Mouse (Mus musculus) cerebellum, adult 2 months (tissue): ENCODE data around the gene Smok2b. TPM values are rescaled to one million over a fixed set of nuclear protein-coding genes. Genes with fewer than 3 reads are reported as not detected.
"Not testable (repeated sequence)": the region's sequence is repeated elsewhere in the genome, so short reads cannot be mapped to it uniquely, and the experiment has no call there.

Experiments
- DNase-seq, 2 experiments: peaks; one replicate each; pipeline ENCODE4 v3.0.0; 2021
- H3K27ac ChIP-seq: fragments of 200-500 bp; 2 replicates; pipeline ENCODE4 v1.5.1; 2012; ENCODE audit warnings: low read length, control low read depth, inconsistent platforms; ENCODE audit not compliant: insufficient read depth
- H3K27me3 ChIP-seq: fragments of 200-500 bp; 2 replicates; pipeline ENCODE4 v1.6.1; 2012; ENCODE audit warnings: inconsistent platforms, mild to moderate bottlenecking, low read length, moderate library complexity; ENCODE audit not compliant: control insufficient read depth, insufficient read depth
- H3K4me1 ChIP-seq: fragments of 200-500 bp; 2 replicates; pipeline ENCODE4 v1.6.1; 2011; ENCODE audit warnings: low read length; ENCODE audit not compliant: control insufficient read depth, insufficient read depth
- H3K4me3 ChIP-seq: fragments of 200-500 bp; replicated peaks from 2 replicates; pipeline ENCODE3; 2011; ENCODE audit warnings: mild to moderate bottlenecking, low read depth, low read length, control low read depth; ENCODE audit not compliant: insufficient read depth
- CTCF ChIP-seq: fragments of 200-500 bp; IDR thresholded peaks from 2 replicates; pipeline ENCODE4 v1.5.1; 2011; ENCODE audit warnings: low read depth, mild to moderate bottlenecking, control low read depth, low read length, moderate library complexity, borderline replicate concordance; ENCODE audit not compliant: insufficient read depth
- POLR2A ChIP-seq: fragments of 200-500 bp; IDR thresholded peaks from 2 replicates; pipeline ENCODE4 v1.6.1; 2011; ENCODE audit warnings: low read length, control low read depth, borderline replicate concordance; ENCODE audit not compliant: insufficient read depth
- WGBS: fragments of 180-500 bp; shearing (Covaris S2); methylation state at CpG from one replicate; pipeline ENCODE4 v1.1.7; 2018; 5-methylcytosine and 5-hydroxymethylcytosine counted together
- polyA plus RNA-seq: library from polyadenylated mRNA; depleted of rRNA; stranded (reverse); fragments of >200 nt; gene quantifications from 2 replicates; pipeline ENCODE4 v1.2.3, GENCODE M21; 2012

Smok2b gene
- polyA plus RNA-seq, 1 experiment, result not detected

- DNase-seq, H3K4me1 ChIP-seq, H3K27me3 ChIP-seq, H3K27ac ChIP-seq, H3K4me3 ChIP-seq: not testable (repeated sequence)
- 64% methylated on average over 1 of the region's 1 CpGs for WGBS
Observed at GRCm38 (mm10) chr17:13205247-13205646, 24.8 kb upstream of the Smok2b start.

GRCm38 (mm10) chr17:13206491-13206890 lies 23.6 kb upstream of the Smok2b start:
- no peaks in the 10 kb centered on the region for H3K4me1 ChIP-seq
- no peak for DNase-seq
- 89% methylated on average over 2 of the region's 2 CpGs for WGBS
- H3K4me3 ChIP-seq, result no peak overlapping the region
- no peak overlapping the region for H3K27ac ChIP-seq
- H3K27me3 ChIP-seq, result no peaks in the 10 kb centered on the region
- no peak for TF ChIP-seq CTCF
- TF ChIP-seq POLR2A, result no peak

GRCm38 (mm10) chr17:13208460-13208859 lies 21.6 kb upstream of the Smok2b start:
- not testable (repeated sequence) for H3K27me3 ChIP-seq, H3K4me1 ChIP-seq, H3K4me3 ChIP-seq, DNase-seq, H3K27ac ChIP-seq

GRCm38 (mm10) chr17:13212136-13212850 lies 17.8 kb upstream of the Smok2b start:
- no peak for DNase-seq
- Histone ChIP-seq H3K27me3 (no peaks in the 10 kb centered on the region), H3K27ac (no peak overlapping the region), H3K4me3 (no peak overlapping the region), H3K4me1 (no peaks in the 10 kb centered on the region)
- WGBS, result 51% methylated on average over 7 of the region's 7 CpGs
- TF ChIP-seq CTCF (no peak), POLR2A (no peak)

- Histone ChIP-seq H3K27me3 (no peaks in the 10 kb centered on the region), H3K4me3 (no peak overlapping the region), H3K27ac (no peak overlapping the region), H3K4me1 (no peaks in the 10 kb centered on the region)
- TF ChIP-seq CTCF (no peak), POLR2A (no peak)
- no peak for DNase-seq
- 56% methylated on average over 4 of the region's 4 CpGs for WGBS
Observed at GRCm38 (mm10) chr17:13214169-13214568, 15.9 kb upstream of the Smok2b start.

- TF ChIP-seq POLR2A (no peak), CTCF (no peak)
- no peak for DNase-seq
- no peak overlapping the region for H3K4me3 ChIP-seq
- H3K27ac ChIP-seq, result no peak overlapping the region
- no peaks in the 10 kb centered on the region for H3K4me1 ChIP-seq
- WGBS, result 69% methylated on average over 2 of the region's 2 CpGs
- no peaks in the 10 kb centered on the region for H3K27me3 ChIP-seq
Observed at GRCm38 (mm10) chr17:13215595-13215994, 14.5 kb upstream of the Smok2b start.

GRCm38 (mm10) chr17:13220888-13221287 lies 9.2 kb upstream of the Smok2b start, which contains the start of gene Smok2a:
TSS of gene Smok2a (plus strand) at chr17:13221188.
- TF ChIP-seq CTCF (no peak), POLR2A (no peak)
- DNase-seq, result no peak
- 84% methylated on average over 3 of the region's 3 CpGs for WGBS
- no peak within 1 kb of the TSS for H3K4me3 ChIP-seq
- no peaks in the 10 kb centered on the region for H3K4me1 ChIP-seq
- no peak within 1 kb of the TSS for H3K27ac ChIP-seq
- no peaks in the 10 kb centered on the region for H3K27me3 ChIP-seq

GRCm38 (mm10) chr17:13221921-13222320 lies 8.1 kb upstream of the Smok2b start:
- 87% methylated on average over 2 of the region's 2 CpGs for WGBS
- H3K27ac ChIP-seq, H3K4me3 ChIP-seq: not testable (repeated sequence)

GRCm38 (mm10) chr17:13239461-13239860 lies 9.4 kb downstream of the Smok2b start:
- DNase-seq, H3K4me3 ChIP-seq, H3K4me1 ChIP-seq, H3K27me3 ChIP-seq, H3K27ac ChIP-seq: not testable (repeated sequence)
- WGBS, result 77% methylated on average over 4 of the region's 4 CpGs

More at GRCm38 (mm10) chr17:13221921-13222320, 8.1 kb upstream of the Smok2b start:
- not testable (repeated sequence) for H3K4me1 ChIP-seq, H3K27me3 ChIP-seq, DNase-seq

- not testable (repeated sequence) for H3K27me3 ChIP-seq, DNase-seq, H3K4me3 ChIP-seq, H3K27ac ChIP-seq, H3K4me1 ChIP-seq
- WGBS, result 85% methylated on average over 7 of the region's 13 CpGs
Observed at GRCm38 (mm10) chr17:13240807-13241727, 11.0 kb downstream of the Smok2b start.

- not testable (repeated sequence) for DNase-seq, H3K27me3 ChIP-seq, H3K4me1 ChIP-seq, H3K4me3 ChIP-seq, H3K27ac ChIP-seq
- 56% methylated on average over 1 of the region's 5 CpGs for WGBS
Observed at GRCm38 (mm10) chr17:13254786-13255185, 24.7 kb downstream of the Smok2b start.
